Mouse (Mus musculus) stomach, embryonic 14.5 days (tissue): Measurements from ENCODE around the gene Sacm1l. TPM values are rescaled to one million over a fixed set of nuclear protein-coding genes. Genes with fewer than 3 reads are reported as not detected.

ENCODE experiments used
- ATAC-seq: fragments of 200-750 bp; cut with Nextera tagmentation; 2 replicates; pipeline ENCODE4 v1.8.0; 2017; ENCODE audit warnings: low read depth, moderate TSS enrichment; ENCODE audit not compliant: insufficient number of reproducible peaks, insufficient read depth, low FRiP score
- H3K27ac ChIP-seq: fragments of 300-500 bp; sonication (generic); 2 replicates; pipeline ENCODE4 v1.5.1; 2014; ENCODE audit warnings: mild to moderate bottlenecking, low read length, moderate library complexity, mixed read lengths
- H3K27me3 ChIP-seq: fragments of 300-500 bp; sonication (generic); 2 replicates; pipeline ENCODE4 v1.6.1; 2014; ENCODE audit warnings: low read length, control low read depth, mixed read lengths; ENCODE audit not compliant: control insufficient read depth, insufficient read depth
- H3K36me3 ChIP-seq: fragments of 300-500 bp; sonication (generic); 2 replicates; pipeline ENCODE4 v1.6.1; 2014; ENCODE audit warnings: mild to moderate bottlenecking, control low read depth, low read length, moderate library complexity, mixed read lengths; ENCODE audit not compliant: control insufficient read depth, insufficient read depth
- H3K4me1 ChIP-seq: fragments of 300-500 bp; sonication (generic); 2 replicates; pipeline ENCODE4 v1.6.1; 2014; ENCODE audit warnings: low read length, control low read depth, mixed read lengths; ENCODE audit not compliant: control insufficient read depth, insufficient read depth
- H3K4me2 ChIP-seq: fragments of 300-500 bp; sonication (generic); replicated peaks from 2 replicates; pipeline ENCODE4 v1.6.1; 2014; ENCODE audit warnings: low read depth, low read length, control low read depth
- H3K4me3 ChIP-seq: fragments of 300-500 bp; sonication (generic); 2 replicates; pipeline ENCODE4 v1.5.1; 2014; ENCODE audit warnings: low read depth, low read length, control low read depth
- H3K9ac ChIP-seq: fragments of 300-500 bp; sonication (generic); replicated peaks from 2 replicates; pipeline ENCODE4 v1.6.1; 2014; ENCODE audit warnings: low read depth, mild to moderate bottlenecking, control low read depth, low read length, moderate library complexity, mixed read lengths
- H3K9me3 ChIP-seq: fragments of 300-500 bp; sonication (generic); 2 replicates; pipeline ENCODE4 v1.6.1; 2016; ENCODE audit warnings: low read depth, low read length, control low read depth; ENCODE audit not compliant: control insufficient read depth
- WGBS: fragments of 180-500 bp; shearing (Covaris S2); extraction: QIAGEN DNeasy Blood & Tissue Kit; methylation state at CpG from one replicate; pipeline ENCODE4 v1.1.7; 2014; 5-methylcytosine and 5-hydroxymethylcytosine counted together
- polyA plus RNA-seq: library from polyadenylated mRNA; unstranded; fragments of >200 nt; fragmentation: Nextera tagmentation; extraction: Ambion mirVana; gene quantifications from 2 replicates; pipeline ENCODE4 v1.2.1, GENCODE M21; 2014

The Sacm1l gene
- polyA plus RNA-seq, 1 experiment from 2014 or later, result 51.7 TPM

- Histone ChIP-seq H3K36me3 (peaks cover 51% of the 10 kb centered on the region), H3K9me3 (no peaks in the 10 kb centered on the region), H3K9ac (no peak overlapping the region), H3K4me2 (no peak overlapping the region), H3K4me3 (no peak overlapping the region), H3K27me3 (no peaks in the 10 kb centered on the region), H3K27ac (no peak overlapping the region), H3K4me1 (0 out of 2 replicates have a peak, but pooled peaks cover 1% of the 10 kb centered on the region)
- ATAC-seq, result no peak
- WGBS, result 77% methylated on average over 2 of the region's 2 CpGs
Observed at GRCm38 (mm10) chr9:123515087-123515486, 14.5 kb upstream of the Sacm1l start.

GRCm38 (mm10) chr9:123516641-123517385, 12.7 kb upstream of the Sacm1l start:
- Histone ChIP-seq H3K4me2 (no peak overlapping the region), H3K27me3 (no peaks in the 10 kb centered on the region), H3K27ac (no peak overlapping the region), H3K9ac (no peak overlapping the region), H3K4me1 (no peaks in the 10 kb centered on the region), H3K36me3 (peaks cover 39% of the 10 kb centered on the region), H3K9me3 (no peaks in the 10 kb centered on the region), H3K4me3 (no peak overlapping the region)
- no peak for ATAC-seq
- 90% methylated on average over 7 of the region's 7 CpGs for WGBS

- Histone ChIP-seq H3K4me2 (no peak overlapping the region), H3K27me3 (no peaks in the 10 kb centered on the region), H3K9ac (no peak overlapping the region), H3K4me1 (no peaks in the 10 kb centered on the region), H3K36me3 (peaks cover 37% of the 10 kb centered on the region), H3K4me3 (no peak overlapping the region), H3K9me3 (no peaks in the 10 kb centered on the region), H3K27ac (no peak overlapping the region)
- 83% methylated on average over 13 of the region's 13 CpGs for WGBS
- no peak for ATAC-seq
Observed at GRCm38 (mm10) chr9:123518969-123519894, 10.3 kb upstream of the Sacm1l start.

- 65% methylated on average over 3 of the region's 3 CpGs for WGBS
- H3K27ac ChIP-seq, result peak overlapping the region; percentile 44; the same call in 1 of the 2 replicates
- H3K4me1 ChIP-seq, result no peaks in the 10 kb centered on the region
- H3K36me3 ChIP-seq, result peaks cover 37% of the 10 kb centered on the region
- no peak for ATAC-seq
- H3K4me2 ChIP-seq, result no peak overlapping the region
- no peak overlapping the region for H3K4me3 ChIP-seq
- no peaks in the 10 kb centered on the region for H3K9me3 ChIP-seq
- no peaks in the 10 kb centered on the region for H3K27me3 ChIP-seq
- H3K9ac ChIP-seq, result no peak overlapping the region
Observed at GRCm38 (mm10) chr9:123520735-123521134, 8.8 kb upstream of the Sacm1l start.

- H3K4me2 ChIP-seq, result no peak overlapping the region
- no peak overlapping the region for H3K4me3 ChIP-seq
- H3K27me3 ChIP-seq, result no peaks in the 10 kb centered on the region
- H3K36me3 ChIP-seq, result peaks cover 15% of the 10 kb centered on the region
- H3K4me1 ChIP-seq, result 0 out of 2 replicates have a peak, but pooled peaks cover 4% of the 10 kb centered on the region
- H3K9me3 ChIP-seq, result no peaks in the 10 kb centered on the region
- ATAC-seq, result no peak
- H3K27ac ChIP-seq, result no peak overlapping the region
- WGBS, result 30% methylated on average over 3 of the region's 3 CpGs
- no peak overlapping the region for H3K9ac ChIP-seq
Observed at GRCm38 (mm10) chr9:123523676-123524075, 5.9 kb upstream of the Sacm1l start.

GRCm38 (mm10) chr9:123525095-123525494, 4.5 kb upstream of the Sacm1l start:
- Histone ChIP-seq H3K27me3 (no peaks in the 10 kb centered on the region), H3K4me2 (no peak overlapping the region), H3K27ac (no peak overlapping the region), H3K36me3 (peaks cover 3% of the 10 kb centered on the region; the same call in 1 of the 2 replicates), H3K4me3 (no peak overlapping the region), H3K4me1 (0 out of 2 replicates have a peak, but pooled peaks cover 4% of the 10 kb centered on the region), H3K9ac (no peak overlapping the region), H3K9me3 (no peaks in the 10 kb centered on the region)
- no peak for ATAC-seq
- WGBS, result 2% methylated on average over 1 of the region's 1 CpGs

- 79% methylated on average over 5 of the region's 5 CpGs for WGBS
- no peak overlapping the region for H3K27ac ChIP-seq
- no peak overlapping the region for H3K9ac ChIP-seq
- no peaks in the 10 kb centered on the region for H3K27me3 ChIP-seq
- H3K36me3 ChIP-seq, result 0 out of 2 replicates have a peak, but pooled peaks cover 3% of the 10 kb centered on the region
- H3K9me3 ChIP-seq, result no peaks in the 10 kb centered on the region
- H3K4me3 ChIP-seq, result no peak overlapping the region
- peaks cover 10% of the 10 kb centered on the region; the same call in 1 of the 2 replicates for H3K4me1 ChIP-seq
- no peak overlapping the region for H3K4me2 ChIP-seq
- no peak for ATAC-seq
Observed at GRCm38 (mm10) chr9:123526502-123526901, 3.1 kb upstream of the Sacm1l start.

GRCm38 (mm10) chr9:123528087-123528925, 1.3 kb upstream of the Sacm1l start:
- H3K4me1 ChIP-seq, result peaks cover 13% of the 10 kb centered on the region; the same call in 1 of the 2 replicates
- H3K27ac ChIP-seq, result peak overlapping the region; percentile 92
- peak overlapping the region; percentile 52 for H3K9ac ChIP-seq
- WGBS, result 33% methylated on average over 6 of the region's 6 CpGs
- ATAC-seq, result no peak
- H3K36me3 ChIP-seq, result no peaks in the 10 kb centered on the region
- H3K4me3 ChIP-seq, result peak overlapping the region; percentile 45
- peak overlapping the region; percentile 72 for H3K4me2 ChIP-seq
- H3K27me3 ChIP-seq, result no peaks in the 10 kb centered on the region
- no peaks in the 10 kb centered on the region for H3K9me3 ChIP-seq
